Mouse (Mus musculus) megakaryocyte progenitor cell, adult 5-6 weeks (primary cell): ENCODE data around the gene Plekho1. TPM values are rescaled to one million over a fixed set of nuclear protein-coding genes. Genes with fewer than 3 reads are reported as not detected.
"Not testable (repeated sequence)": the region's sequence is repeated elsewhere in the genome, so short reads cannot be mapped to it uniquely, and the experiment has no call there.

Source experiments
- ATAC-seq: replicated peaks from 2 replicates; pipeline ENCODE4 v1.8.0; 2016; ENCODE audit warnings: mild to moderate bottlenecking, moderate TSS enrichment, inconsistent platforms; ENCODE audit not compliant: poor library complexity
- total RNA-seq, 2 experiments: library from RNA; stranded (forward) in 1 of 2; stranded (reverse) in 1 of 2; fragments of 157-497, 149-512 nt in 1 of 2; fragments of 200-1000 nt in 1 of 2; gene quantifications; 2 replicates each; pipeline versions ENCODE4 v1.2.3 to v1.2.4; 2015 to 2017

Gene Plekho1
- 22.1 and 25.9 TPM in 2 replicates for total RNA-seq (2015)
- total RNA-seq (2017) = 24.7 and 25.1 TPM in 2 replicates

GRCm38 (mm10) chr3:95995802-95996428 is at the start of gene Plekho1:
Plekho1 (minus strand) TSS chr3:95996001.
- 0 out of 2 replicates have a peak, but pooled peaks have one; percentile 3 for ATAC-seq

- ATAC-seq = not testable (repeated sequence)
These were observed 48.8 kb upstream of the Plekho1 start for GRCm38 (mm10) chr3:96044559-96044958.

GRCm38 (mm10) chr3:96043104-96043503 is 47.3 kb upstream of the Plekho1 start:
- no peak for ATAC-seq

GRCm38 (mm10) chr3:96041079-96041478 is 45.3 kb upstream of the Plekho1 start:
- ATAC-seq = no peak

- ATAC-seq = no peak
These were observed 44.8 kb upstream of the Plekho1 start for GRCm38 (mm10) chr3:96040663-96041006.

GRCm38 (mm10) chr3:96039857-96040662 is 44.3 kb upstream of the Plekho1 start:
- no peak for ATAC-seq

- no peak for ATAC-seq
These were observed 43.0 kb upstream of the Plekho1 start for GRCm38 (mm10) chr3:96038851-96039250.

GRCm38 (mm10) chr3:96038156-96038555 is 42.4 kb upstream of the Plekho1 start:
- no peak for ATAC-seq

- no peak for ATAC-seq
These were observed 41.0 kb upstream of the Plekho1 start for GRCm38 (mm10) chr3:96036796-96037195.

GRCm38 (mm10) chr3:96033046-96033445 is 37.2 kb upstream of the Plekho1 start:
- peak; percentile 80 for ATAC-seq

GRCm38 (mm10) chr3:96032652-96033017 is 36.8 kb upstream of the Plekho1 start:
- no peak; the same call in 1 of the 2 replicates for ATAC-seq

GRCm38 (mm10) chr3:96031991-96032651 is 36.3 kb upstream of the Plekho1 start:
- ATAC-seq = peak; percentile 69

GRCm38 (mm10) chr3:96029766-96030165 is 34.0 kb upstream of the Plekho1 start:
- ATAC-seq = no peak

- no peak for ATAC-seq
These were observed 33.5 kb upstream of the Plekho1 start for GRCm38 (mm10) chr3:96029336-96029735.

GRCm38 (mm10) chr3:96027875-96028274 is 32.1 kb upstream of the Plekho1 start:
- ATAC-seq = no peak

GRCm38 (mm10) chr3:96027145-96027544 is 31.3 kb upstream of the Plekho1 start:
- peak; percentile 68 for ATAC-seq

GRCm38 (mm10) chr3:96021421-96022128 is 25.8 kb upstream of the Plekho1 start:
- 0 out of 2 replicates have a peak, but pooled peaks have one; percentile 26 for ATAC-seq

- no peak for ATAC-seq
These were observed 24.9 kb upstream of the Plekho1 start for GRCm38 (mm10) chr3:96020735-96021134.

GRCm38 (mm10) chr3:96017461-96017860 is 21.7 kb upstream of the Plekho1 start:
- ATAC-seq = peak; percentile 29; the same call in 1 of the 2 replicates

- ATAC-seq = 0 out of 2 replicates have a peak, but pooled peaks have one; percentile 26
These were observed 20.6 kb upstream of the Plekho1 start for GRCm38 (mm10) chr3:96016257-96016889.
